Mouse (Mus musculus) small intestine, adult 2 months (tissue): Measurements from ENCODE around the gene AB124611.

Experiments used
- CTCF ChIP-seq: fragments of 200-500 bp; IDR thresholded peaks from 2 replicates; pipeline ENCODE4 v1.5.1; 2012; ENCODE audit warnings: low read depth, mild to moderate bottlenecking, control low read depth, inconsistent platforms, low read length, moderate library complexity, mixed read lengths; ENCODE audit not compliant: insufficient replicate concordance, insufficient read length; ENCODE audit errors: extremely low read depth
- POLR2A ChIP-seq: fragments of 200-500 bp; IDR thresholded peaks from 2 replicates; pipeline ENCODE4 v1.6.1; 2012; ENCODE audit warnings: low read depth, mild to moderate bottlenecking, control low read depth, inconsistent platforms, low read length, moderate library complexity

DNA sequence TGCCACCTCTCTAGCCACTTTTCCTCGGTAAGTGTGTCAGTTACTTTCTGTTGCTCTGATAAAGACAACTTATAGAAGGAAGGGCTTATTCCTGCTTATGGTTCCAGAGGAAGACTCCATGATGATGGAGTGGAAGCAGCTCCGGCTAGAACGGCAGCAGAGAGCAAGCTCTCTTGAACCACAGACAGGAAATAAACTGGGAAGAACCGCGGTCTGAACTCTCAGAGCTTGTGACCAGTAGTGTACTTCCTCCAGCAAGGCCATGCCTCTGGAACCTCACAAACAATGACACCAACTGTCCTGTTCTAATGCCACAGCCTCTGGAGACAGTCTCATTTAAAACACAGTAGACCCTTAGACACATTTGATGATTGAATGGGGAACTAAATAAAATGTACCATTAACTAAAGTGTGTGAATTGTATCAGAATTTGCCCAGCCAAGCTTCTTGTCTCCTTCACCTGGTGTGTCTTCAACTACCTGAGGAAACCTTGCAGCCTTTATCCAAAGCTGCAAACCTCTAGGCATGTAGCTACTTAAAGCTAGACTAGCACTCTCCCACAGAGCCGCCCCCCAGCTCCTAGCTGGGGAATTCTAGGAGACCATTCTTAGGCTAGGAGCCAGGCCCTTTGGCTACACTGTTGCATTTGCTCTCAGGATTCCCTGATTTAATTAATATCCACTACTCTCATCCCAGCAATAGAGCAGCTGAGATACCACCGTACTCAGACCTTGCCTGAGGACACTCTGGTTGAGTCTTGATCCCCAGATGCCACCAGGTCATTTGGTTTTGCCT lies 637 bp upstream of the AB124611 start:
- TF ChIP-seq POLR2A: no peak
- no peak for TF ChIP-seq CTCF
